Mouse (Mus musculus) hindbrain, embryonic 10.5 days (tissue): Measurements from ENCODE around the gene Oxct2b. TPM values are rescaled to one million over a fixed set of nuclear protein-coding genes. Genes with fewer than 3 reads are reported as not detected.

Source experiments
- polyA plus RNA-seq: library from polyadenylated mRNA; unstranded; fragments of >200 nt; fragmentation: Nextera tagmentation; extraction: Ambion mirVana; gene quantifications from 2 replicates; pipeline ENCODE4 v1.2.1, GENCODE M21; 2016

Oxct2b gene
- polyA plus RNA-seq, 1 experiment from 2014 or later = not detected

Other genes with a start within 250 kb of the Oxct2b start
- 66.8 and 79.3 TPM in 2 replicates for gene Cap1, start 230.2 kb upstream of the Oxct2b start, polyA plus RNA-seq
- gene Mfsd2a, start 155.1 kb upstream of the Oxct2b start, polyA plus RNA-seq = 26.8 and 28.9 TPM in 2 replicates
- gene Mycl, start 120.6 kb upstream of the Oxct2b start, polyA plus RNA-seq = 74.1 and 82.3 TPM in 2 replicates
- gene Trit1, start 99.7 kb upstream of the Oxct2b start, polyA plus RNA-seq = 22.7 and 25.0 TPM in 2 replicates
- 0.25 and 0.60 TPM in 2 replicates for gene Bmp8b, start 11.1 kb upstream of the Oxct2b start, polyA plus RNA-seq
- 114 and 127 TPM in 2 replicates for gene Ppie, start 23.7 kb downstream of the Oxct2b start, polyA plus RNA-seq
- 0.41 and 0.52 TPM in 2 replicates for gene Hpcal4, start 67.0 kb downstream of the Oxct2b start, polyA plus RNA-seq
- gene Nt5c1a, start 85.2 kb downstream of the Oxct2b start, polyA plus RNA-seq = not detected in 2 replicates
- gene Heyl, start 117.3 kb downstream of the Oxct2b start, polyA plus RNA-seq = 11.5 and 21.7 TPM in 2 replicates
- gene Pabpc4, start 146.1 kb downstream of the Oxct2b start, polyA plus RNA-seq = 36.2 and 51.2 TPM in 2 replicates
- gene Oxct2a, start 207.4 kb downstream of the Oxct2b start, polyA plus RNA-seq = not detected in 2 replicates
- 0.08 and 0.19 TPM in 2 replicates for gene Bmp8a, start 227.0 kb downstream of the Oxct2b start, polyA plus RNA-seq